Mouse (Mus musculus) hindbrain, embryonic 13.5 days (tissue): Measurements from ENCODE around the gene Nsun4. TPM values are rescaled to one million over a fixed set of nuclear protein-coding genes. Genes with fewer than 3 reads are reported as not detected.
A peak's percentile ranks its signal among the peaks of the same experiment; 100 is the strongest.

Source experiments
- ATAC-seq: fragments of 200-750 bp; cut with Nextera tagmentation; 2 replicates; pipeline ENCODE4 v1.8.0; 2017; ENCODE audit warnings: moderate TSS enrichment; ENCODE audit not compliant: low FRiP score
- H3K27ac ChIP-seq: fragments of 300-500 bp; sonication (generic); 2 replicates; pipeline ENCODE4 v1.5.1; 2015; ENCODE audit warnings: inconsistent platforms, mild to moderate bottlenecking, moderate library complexity
- H3K27me3 ChIP-seq: fragments of 300-500 bp; sonication (generic); 2 replicates; pipeline ENCODE4 v1.6.1; 2015; ENCODE audit warnings: mild to moderate bottlenecking, inconsistent platforms
- H3K36me3 ChIP-seq: fragments of 300-500 bp; sonication (generic); 2 replicates; pipeline ENCODE4 v1.6.1; 2015; ENCODE audit warnings: mild to moderate bottlenecking, inconsistent platforms
- H3K4me1 ChIP-seq: fragments of 300-500 bp; sonication (generic); replicated peaks from 2 replicates; pipeline ENCODE4 v1.6.1; 2015; ENCODE audit warnings: inconsistent platforms
- H3K4me2 ChIP-seq: fragments of 300-500 bp; sonication (generic); 2 replicates; pipeline ENCODE4 v1.6.1; 2015; ENCODE audit warnings: inconsistent platforms, mild to moderate bottlenecking, moderate library complexity
- H3K4me3 ChIP-seq: fragments of 300-500 bp; sonication (generic); 2 replicates; pipeline ENCODE4 v1.5.1; 2015; ENCODE audit warnings: mild to moderate bottlenecking, inconsistent platforms
- H3K9ac ChIP-seq: fragments of 300-500 bp; sonication (generic); 2 replicates; pipeline ENCODE4 v1.6.1; 2015; ENCODE audit warnings: mild to moderate bottlenecking, inconsistent platforms
- H3K9me3 ChIP-seq: fragments of 300-500 bp; sonication (generic); 2 replicates; pipeline ENCODE4 v1.6.1; 2016; ENCODE audit warnings: inconsistent platforms
- WGBS: fragments of 180-500 bp; shearing (Covaris S2); methylation state at CpG from one replicate; pipeline ENCODE4 v1.1.7; 2015; 5-methylcytosine and 5-hydroxymethylcytosine counted together
- polyA plus RNA-seq: library from polyadenylated mRNA; unstranded; fragments of >200 nt; fragmentation: Nextera tagmentation; extraction: Ambion mirVana; gene quantifications from 2 replicates; pipeline ENCODE4 v1.2.1, GENCODE M21; 2015

Nsun4 gene
- polyA plus RNA-seq, 1 experiment from 2014 or later, result 13.8 TPM

GRCm38 (mm10) chr4:115995376-115995730 is 58.3 kb downstream of the Nsun4 start:
- H3K4me1 ChIP-seq, result peaks cover 4% of the 10 kb centered on the region
- H3K4me2 ChIP-seq, result no peak overlapping the region
- H3K4me3 ChIP-seq, result no peak overlapping the region
- peak; percentile 17; the same call in 1 of the 2 replicates for ATAC-seq
- no peaks in the 10 kb centered on the region; the same call in 1 of the 2 replicates for H3K9me3 ChIP-seq
- no peak overlapping the region for H3K27ac ChIP-seq
- H3K9ac ChIP-seq, result no peak overlapping the region
- H3K36me3 ChIP-seq, result peaks cover 8% of the 10 kb centered on the region; the same call in 1 of the 2 replicates
- WGBS, result 43% methylated on average over 2 of the region's 2 CpGs
- H3K27me3 ChIP-seq, result peaks cover 28% of the 10 kb centered on the region

DNA sequence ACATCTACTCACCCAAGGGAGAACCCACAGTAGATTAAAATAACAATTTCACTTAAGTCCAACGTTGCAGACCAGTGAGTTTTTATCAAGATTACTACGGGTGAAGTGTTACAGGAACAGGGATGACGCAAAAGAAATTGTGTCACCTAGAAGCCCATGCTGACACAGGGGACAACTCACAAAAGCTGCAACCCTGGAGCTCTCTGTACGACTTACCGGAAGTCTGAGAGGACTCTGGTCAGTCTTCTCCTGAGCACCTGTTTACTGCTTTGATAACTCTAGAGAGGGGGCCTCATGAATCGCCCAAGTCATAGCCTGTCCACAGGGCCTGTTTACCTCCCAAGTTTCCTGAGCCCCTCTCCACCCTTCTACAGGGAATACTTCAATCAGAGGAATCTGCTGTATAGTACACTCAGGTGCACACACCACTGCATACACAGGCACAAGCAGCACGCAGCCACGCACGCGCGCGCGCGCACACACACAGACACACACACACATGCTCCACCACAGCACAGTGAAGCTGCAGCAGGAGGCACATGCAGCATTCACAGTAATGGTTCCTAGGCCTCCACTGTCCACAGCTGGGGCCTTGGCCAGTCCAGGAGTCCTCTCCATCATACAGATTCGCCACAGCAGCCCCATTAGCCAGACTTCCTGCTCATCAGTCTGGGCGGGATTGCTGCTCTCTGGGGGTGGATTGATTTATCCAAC is 58.9 kb downstream of the Nsun4 start:
- H3K4me2 ChIP-seq, result no peak overlapping the region
- H3K9ac ChIP-seq, result no peak overlapping the region
- peaks cover 8% of the 10 kb centered on the region; the same call in 1 of the 2 replicates for H3K36me3 ChIP-seq
- no peaks in the 10 kb centered on the region; the same call in 1 of the 2 replicates for H3K9me3 ChIP-seq
- no peak overlapping the region for H3K4me3 ChIP-seq
- H3K27ac ChIP-seq, result 0 out of 2 replicates have a peak overlapping the region, but pooled peaks have one; percentile 48
- 72% methylated on average over 16 of the region's 16 CpGs for WGBS
- peaks cover 28% of the 10 kb centered on the region for H3K27me3 ChIP-seq
- H3K4me1 ChIP-seq, result peaks cover 4% of the 10 kb centered on the region
- ATAC-seq, result peak; percentile 78

DNA sequence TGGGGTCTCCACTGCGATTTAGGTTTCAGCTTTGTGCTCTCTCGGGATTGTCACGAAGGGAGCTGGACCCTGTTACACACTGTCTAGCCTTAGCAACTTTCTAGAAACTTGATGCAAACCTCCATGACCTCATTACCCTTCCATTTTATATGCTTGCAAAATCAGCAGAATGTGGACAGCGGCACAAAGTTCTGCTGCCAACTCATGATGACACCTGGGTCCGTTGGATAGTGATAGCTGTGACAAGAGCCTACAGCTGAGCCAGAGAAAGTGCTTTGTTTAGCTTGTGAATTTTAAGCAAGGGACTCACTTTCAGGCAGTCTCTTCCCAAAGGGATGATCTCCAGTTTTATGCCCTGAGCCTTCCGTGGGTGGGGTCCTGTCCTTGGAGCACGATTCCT is 64.3 kb downstream of the Nsun4 start:
- 85% methylated on average over 7 of the region's 7 CpGs for WGBS
- H3K4me1 ChIP-seq, result peaks cover under 1% of the 10 kb centered on the region; the same call in 1 of the 2 replicates
- H3K4me3 ChIP-seq, result no peak overlapping the region
- H3K4me2 ChIP-seq, result no peak overlapping the region
- H3K36me3 ChIP-seq, result no peaks in the 10 kb centered on the region
- ATAC-seq, result no peak
- peaks cover 34% of the 10 kb centered on the region for H3K27me3 ChIP-seq
- no peak overlapping the region for H3K27ac ChIP-seq
- no peaks in the 10 kb centered on the region; the same call in 1 of the 2 replicates for H3K9me3 ChIP-seq
- no peak overlapping the region for H3K9ac ChIP-seq

GRCm38 (mm10) chr4:115987858-115988530 is 65.7 kb downstream of the Nsun4 start:
- Histone ChIP-seq H3K4me1 (peaks cover 5% of the 10 kb centered on the region; the same call in 1 of the 2 replicates), H3K9me3 (no peaks in the 10 kb centered on the region; the same call in 1 of the 2 replicates), H3K4me2 (no peak overlapping the region), H3K27ac (no peak overlapping the region), H3K9ac (no peak overlapping the region), H3K4me3 (no peak overlapping the region), H3K27me3 (peaks cover 47% of the 10 kb centered on the region), H3K36me3 (no peaks in the 10 kb centered on the region)
- ATAC-seq, result no peak
- 80% methylated on average over 5 of the region's 5 CpGs for WGBS

DNA sequence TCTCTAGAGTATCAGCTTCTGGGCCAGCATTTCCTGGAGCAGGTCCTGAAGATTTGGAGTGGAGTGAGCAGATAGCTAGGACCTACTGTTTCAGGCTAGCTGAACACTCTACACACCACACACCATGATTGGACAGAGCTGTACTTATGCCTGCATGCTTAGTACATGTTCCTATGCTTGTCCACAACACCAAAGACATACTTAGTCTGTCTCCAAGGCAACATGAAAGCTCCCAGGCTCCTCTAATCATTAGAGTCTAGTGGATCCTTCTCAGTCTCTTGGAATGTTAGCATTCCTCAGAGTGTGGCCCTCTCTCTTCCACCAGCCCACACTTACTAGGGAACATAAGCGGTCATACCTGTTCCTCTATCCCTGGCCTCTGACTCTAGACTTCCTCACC is 66.2 kb downstream of the Nsun4 start:
- no peak overlapping the region for H3K4me3 ChIP-seq
- peaks cover 51% of the 10 kb centered on the region for H3K27me3 ChIP-seq
- H3K27ac ChIP-seq, result no peak overlapping the region
- H3K4me2 ChIP-seq, result no peak overlapping the region
- no peak for ATAC-seq
- H3K36me3 ChIP-seq, result no peaks in the 10 kb centered on the region
- WGBS, result 84% methylated on average over 1 of the region's 1 CpGs
- H3K9ac ChIP-seq, result no peak overlapping the region
- H3K4me1 ChIP-seq, result peaks cover 5% of the 10 kb centered on the region; the same call in 1 of the 2 replicates
- no peaks in the 10 kb centered on the region; the same call in 1 of the 2 replicates for H3K9me3 ChIP-seq

DNA sequence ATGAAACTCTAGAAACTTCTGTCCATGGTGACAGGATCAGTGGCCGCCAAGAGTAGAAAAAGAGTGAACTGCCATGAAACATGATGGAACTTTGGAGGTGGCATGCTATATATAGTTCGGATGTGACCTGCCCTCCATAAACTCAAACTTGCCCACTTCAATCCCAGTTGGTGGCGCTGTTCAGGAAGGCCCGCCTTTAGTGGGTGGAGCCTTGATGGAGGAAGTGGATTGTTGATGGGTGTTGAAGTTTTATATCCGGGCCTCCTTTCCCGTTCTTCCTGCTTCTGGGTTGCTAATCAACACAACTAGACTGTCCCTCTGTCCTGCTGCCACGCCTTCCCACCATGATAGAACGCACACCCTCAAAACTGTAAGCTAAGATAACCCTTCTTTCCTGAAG is 68.7 kb downstream of the Nsun4 start:
- Histone ChIP-seq H3K9ac (no peak overlapping the region), H3K27me3 (peaks cover 71% of the 10 kb centered on the region), H3K4me2 (no peak overlapping the region), H3K9me3 (no peaks in the 10 kb centered on the region), H3K36me3 (no peaks in the 10 kb centered on the region), H3K4me3 (no peak overlapping the region), H3K4me1 (peaks cover 10% of the 10 kb centered on the region), H3K27ac (no peak overlapping the region)
- ATAC-seq, result no peak
- WGBS, result 39% methylated on average over 8 of the region's 8 CpGs

GRCm38 (mm10) chr4:115984111-115984510 is 69.6 kb downstream of the Nsun4 start:
- Histone ChIP-seq H3K36me3 (no peaks in the 10 kb centered on the region), H3K27me3 (peaks cover 78% of the 10 kb centered on the region)

More at GRCm38 (mm10) chr4:115984111-115984510, 69.6 kb downstream of the Nsun4 start:
- Histone ChIP-seq H3K9me3 (no peaks in the 10 kb centered on the region), H3K4me1 (peaks cover 18% of the 10 kb centered on the region), H3K4me2 (no peak overlapping the region), H3K4me3 (no peak overlapping the region), H3K27ac (no peak overlapping the region), H3K9ac (no peak overlapping the region; the same call in 1 of the 2 replicates)
- 0 out of 2 replicates have a peak, but pooled peaks have one; percentile 8 for ATAC-seq
- WGBS, result 3% methylated on average over 13 of the region's 13 CpGs

Other genes starting within 250 kb of the Nsun4 start
- gene Mob3c, start 225.8 kb downstream of the Nsun4 start, polyA plus RNA-seq, result 4.8 and 6.4 TPM in 2 replicates
- 21.3 and 23.7 TPM in 2 replicates for gene Mknk1, start 214.7 kb downstream of the Nsun4 start, polyA plus RNA-seq
- not detected in 2 replicates for gene Kncn, start 169.5 kb downstream of the Nsun4 start, polyA plus RNA-seq
- gene 6430628N08Rik, start 163.2 kb downstream of the Nsun4 start, polyA plus RNA-seq, result 0.12 and 0.30 TPM in 2 replicates
- gene Dmbx1, start 114.0 kb downstream of the Nsun4 start, polyA plus RNA-seq, result 12.7 and 14.3 TPM in 2 replicates
- gene Faah, start 36.0 kb downstream of the Nsun4 start, polyA plus RNA-seq, result 13.0 and 13.3 TPM in 2 replicates
- 441 and 446 TPM in 2 replicates for gene Uqcrh, start 21.2 kb upstream of the Nsun4 start, polyA plus RNA-seq
- gene Lrrc41, start 21.4 kb upstream of the Nsun4 start, polyA plus RNA-seq, result 66.4 and 68.5 TPM in 2 replicates
- 11.4 and 12.1 TPM in 2 replicates for gene Rad54l, start 69.8 kb upstream of the Nsun4 start, polyA plus RNA-seq
- gene Pomgnt1, start 70.0 kb upstream of the Nsun4 start, polyA plus RNA-seq, result 62.6 and 63.7 TPM in 2 replicates
- gene Lurap1, start 97.5 kb upstream of the Nsun4 start, polyA plus RNA-seq, result 1.7 and 1.9 TPM in 2 replicates
- gene Tspan1, start 113.7 kb upstream of the Nsun4 start, polyA plus RNA-seq, result 0.19 and 0.22 TPM in 2 replicates
- gene 1700042G07Rik, start 119.5 kb upstream of the Nsun4 start, polyA plus RNA-seq, result not detected in 2 replicates
- gene Gm49337, start 119.5 kb upstream of the Nsun4 start, polyA plus RNA-seq, result not detected in 2 replicates
- gene Pik3r3, start 167.7 kb upstream of the Nsun4 start, polyA plus RNA-seq, result 86.2 and 86.4 TPM in 2 replicates